Mouse (Mus musculus) retina, postnatal 7 days (tissue): ENCODE results near the gene Tmem98.

ENCODE experiments used
- DNase-seq: peaks from one replicate; pipeline ENCODE4 v3.0.0-alpha.2; 2012; ENCODE audit warnings: low read depth, low spot score

The Tmem98 gene

GRCm38 (mm10) chr11:80854430-80854829 is 44.5 kb downstream of the Tmem98 start:
- no peak for DNase-seq

GRCm38 (mm10) chr11:80854908-80855307 is 44.9 kb downstream of the Tmem98 start:
- no peak for DNase-seq

- DNase-seq = no peak
Measured at GRCm38 (mm10) chr11:80856827-80857226, 46.9 kb downstream of the Tmem98 start.

- DNase-seq = no peak
Measured at GRCm38 (mm10) chr11:80858065-80858464, 48.1 kb downstream of the Tmem98 start, which contains the start of gene Spaca3. Gene Spaca3 (plus strand): TSS chr11:80858365.

GRCm38 (mm10) chr11:80862941-80863340 is 53.0 kb downstream of the Tmem98 start:
- DNase-seq = no peak

- no peak for DNase-seq
Measured at GRCm38 (mm10) chr11:80868039-80868438, 58.1 kb downstream of the Tmem98 start.
